8 mouse cellular contexts compared by ENCODE assay signal in genomic region chr8:105565952-105566702, GRCm38 (mm10). TPM values are rescaled to one million over a fixed set of nuclear protein-coding genes. Genes with fewer than 3 reads are reported as not detected.
DNase-seq lines count a peak whose midpoint lies in the region; ATAC-seq and TF ChIP-seq lines count a peak whose summit lies in the region.

TSS of gene Atp6v0d1 (minus strand) at chr8:105566047.

- DNase-seq in heart, postnatal 10 days: peak; percentile 99 to 100
- peak; percentile 97 for DNase-seq in large intestine, adult 2 months (ENCODE audit: low read depth, low spot score)
- peak; percentile 99 for DNase-seq in liver, postnatal 0 days
- peak; percentile 98 for DNase-seq in testis, postnatal 10 days (ENCODE audit: low spot score)

- peak within 1 kb of the TSS; percentile 70 for H3K9ac ChIP-seq in ES-Bruce4 (ENCODE audit: low read depth, poor library complexity, severe bottlenecking)
- peak within 1 kb of the TSS; percentile 90 for H3K9ac ChIP-seq in forebrain, embryonic 13.5 days
- peak within 1 kb of the TSS; percentile 99 for H3K9ac ChIP-seq in liver, postnatal 0 days (replicated peaks)
- H3K9ac ChIP-seq in neural tube, embryonic 14.5 days (replicated peaks; ENCODE audit: low read depth, low read length): peak within 1 kb of the TSS; percentile 85

- H3K27ac ChIP-seq in ES-Bruce4 (ENCODE audit: insufficient read depth, low read length): no peak within 1 kb of the TSS
- H3K27ac ChIP-seq in forebrain, embryonic 13.5 days: peak within 1 kb of the TSS; percentile 81
- H3K27ac ChIP-seq in liver, postnatal 0 days (ENCODE audit: low read depth): peak within 1 kb of the TSS; percentile 88
- H3K27ac ChIP-seq in neural tube, embryonic 14.5 days (ENCODE audit: low read depth, low read length): peak within 1 kb of the TSS; percentile 92

- TF ChIP-seq EP300 in ES-Bruce4 (IDR thresholded peaks at IDR 0.05; ENCODE audit: insufficient read depth, low read depth, low read length): no peak; the same call in 1 of the 2 replicates
- no peak; the same call in 1 of the 2 replicates for TF ChIP-seq EP300 in liver, postnatal 0 days (IDR thresholded peaks at IDR 0.05; ENCODE audit: low read depth)

- peak; percentile 84 for TF ChIP-seq CTCF in ES-Bruce4 (IDR thresholded peaks at IDR 0.05; ENCODE audit: low read depth, low read length)
- peak; percentile 96 for TF ChIP-seq CTCF in liver, postnatal 0 days (IDR thresholded peaks at IDR 0.05; ENCODE audit: low read depth)

- intact Hi-C loops in heart, postnatal 10 days (cut with DNase I): loop anchor here (2.0 to 5.0 kb wide), 2 partner anchors 31 to 121 kb away; partner anchors contain the start of gene Carmil2

- peak; percentile 95 for ATAC-seq in cerebellum, adult (ENCODE audit: insufficient number of reproducible peaks, low FRiP score, low TSS enrichment)
- ATAC-seq in forebrain, embryonic 13.5 days: peak; percentile 98
- peak; percentile 97 for ATAC-seq in liver, postnatal 0 days
- ATAC-seq in neural tube, embryonic 14.5 days (ENCODE audit: low read depth): peak; percentile 99

- no peaks in the 10 kb centered on the region for H3K4me1 ChIP-seq in ES-Bruce4 (ENCODE audit: control insufficient read depth, insufficient read depth, low read length)
- H3K4me1 ChIP-seq in forebrain, embryonic 13.5 days: peaks cover 38% of the 10 kb centered on the region
- H3K4me1 ChIP-seq in liver, postnatal 0 days (ENCODE audit: insufficient read depth): peaks cover 32% of the 10 kb centered on the region
- peaks cover 24% of the 10 kb centered on the region for H3K4me1 ChIP-seq in neural tube, embryonic 14.5 days (ENCODE audit: control insufficient read depth, insufficient read depth, low read length)

- H3K36me3 ChIP-seq in ES-Bruce4 (ENCODE audit: control insufficient read depth, insufficient read depth, low read length, poor library complexity, severe bottlenecking): no peaks in the 10 kb centered on the region
- H3K36me3 ChIP-seq in forebrain, embryonic 13.5 days (ENCODE audit: poor library complexity, severe bottlenecking): no peaks in the 10 kb centered on the region; the same call in 1 of the 2 replicates
- H3K36me3 ChIP-seq in liver, postnatal 0 days (replicated peaks; ENCODE audit: insufficient read depth, low read length): 0 out of 2 replicates have a peak, but pooled peaks cover 3% of the 10 kb centered on the region
- H3K36me3 ChIP-seq in neural tube, embryonic 14.5 days (ENCODE audit: control insufficient read depth, insufficient read depth, low read length): no peaks in the 10 kb centered on the region

- TF ChIP-seq POLR2A in ES-Bruce4 (IDR thresholded peaks at IDR 0.05; ENCODE audit: insufficient read depth, low read length): no peak

- H3K27me3 ChIP-seq in ES-Bruce4 (ENCODE audit: control insufficient read depth, insufficient read depth, low read length, poor library complexity, severe bottlenecking): no peaks in the 10 kb centered on the region
- no peaks in the 10 kb centered on the region; the same call in 1 of the 2 replicates for H3K27me3 ChIP-seq in forebrain, embryonic 13.5 days
- H3K27me3 ChIP-seq in liver, postnatal 0 days (ENCODE audit: insufficient read depth, low read length): no peaks in the 10 kb centered on the region
- no peaks in the 10 kb centered on the region for H3K27me3 ChIP-seq in neural tube, embryonic 14.5 days (ENCODE audit: control insufficient read depth, insufficient read depth, low read length)

- H3K4me2 ChIP-seq in forebrain, embryonic 13.5 days: peak within 1 kb of the TSS; percentile 90
- peak within 1 kb of the TSS; percentile 98 for H3K4me2 ChIP-seq in liver, postnatal 0 days (ENCODE audit: low read depth, low read length)
- peak within 1 kb of the TSS; percentile 89 for H3K4me2 ChIP-seq in neural tube, embryonic 14.5 days (ENCODE audit: low read depth, low read length)

- H3K4me3 ChIP-seq in ES-Bruce4 (ENCODE audit: low read depth, low read length): peak within 1 kb of the TSS; percentile 73
- H3K4me3 ChIP-seq in forebrain, embryonic 13.5 days: peak within 1 kb of the TSS; percentile 87
- peak within 1 kb of the TSS; percentile 99 for H3K4me3 ChIP-seq in liver, postnatal 0 days (ENCODE audit: low read depth, low read length)
- peak within 1 kb of the TSS; percentile 89 for H3K4me3 ChIP-seq in neural tube, embryonic 14.5 days (ENCODE audit: low read depth, low read length)

- WGBS in forebrain, embryonic 13.5 days: 5% methylated on average over 53 of the region's 53 CpGs
- WGBS in large intestine, adult 2 months: under 1% methylated on average over 53 of the region's 53 CpGs
- 2% methylated on average over 53 of the region's 53 CpGs for WGBS in liver, postnatal 0 days (ENCODE audit: insufficient replicate concordance)
- 3% methylated on average over 52 of the region's 53 CpGs for WGBS in neural tube, embryonic 14.5 days

- H3K9me3 ChIP-seq in ES-Bruce4 (replicated peaks; ENCODE audit: control insufficient read depth, insufficient read depth, low read length, poor library complexity, severe bottlenecking): no peaks in the 10 kb centered on the region
- no peaks in the 10 kb centered on the region for H3K9me3 ChIP-seq in forebrain, embryonic 13.5 days (replicated peaks)
- H3K9me3 ChIP-seq in liver, postnatal 0 days (ENCODE audit: low read length): no peaks in the 10 kb centered on the region
- H3K9me3 ChIP-seq in neural tube, embryonic 14.5 days (ENCODE audit: control insufficient read depth, low read length): no peaks in the 10 kb centered on the region

RNA-seq across cellular contexts. Expression of gene Atp6v0d1, which starts in this region (rescaled TPM):
- 78.4 and 86.5 TPM in 2 replicates for polyA plus RNA-seq in ES-Bruce4 (2011; ENCODE audit: insufficient read depth, insufficient read length, low read depth, missing spikeins)
- 136 and 152 TPM in 2 replicates for polyA plus RNA-seq in forebrain, embryonic 13.5 days (2015; fragmentation: Nextera tagmentation; extraction: Ambion mirVana)
- total RNA-seq in heart, postnatal 10 days (2021): 10 to 100 TPM; 60.1 to 64.0 TPM
- polyA plus RNA-seq in large intestine, adult 2 months (2012; rRNA removed): 103 and 110 TPM in 2 replicates
- 48.0 and 50.2 TPM in 2 replicates for polyA plus RNA-seq in liver, postnatal 0 days (2015; fragmentation: Nextera tagmentation; extraction: Ambion mirVana)
- polyA plus RNA-seq in neural tube, embryonic 14.5 days (2014; fragmentation: Nextera tagmentation; extraction: Ambion mirVana): 235 and 254 TPM in 2 replicates
